Mouse (Mus musculus): ENCODE measurements at regions not wholly inside any gene's neighbourhood (a gene's known extent, or its start where the extent isn't known, plus 50 kb on each side); places are given as distances from the start of the nearest gene placed in this dataset.

DNA sequence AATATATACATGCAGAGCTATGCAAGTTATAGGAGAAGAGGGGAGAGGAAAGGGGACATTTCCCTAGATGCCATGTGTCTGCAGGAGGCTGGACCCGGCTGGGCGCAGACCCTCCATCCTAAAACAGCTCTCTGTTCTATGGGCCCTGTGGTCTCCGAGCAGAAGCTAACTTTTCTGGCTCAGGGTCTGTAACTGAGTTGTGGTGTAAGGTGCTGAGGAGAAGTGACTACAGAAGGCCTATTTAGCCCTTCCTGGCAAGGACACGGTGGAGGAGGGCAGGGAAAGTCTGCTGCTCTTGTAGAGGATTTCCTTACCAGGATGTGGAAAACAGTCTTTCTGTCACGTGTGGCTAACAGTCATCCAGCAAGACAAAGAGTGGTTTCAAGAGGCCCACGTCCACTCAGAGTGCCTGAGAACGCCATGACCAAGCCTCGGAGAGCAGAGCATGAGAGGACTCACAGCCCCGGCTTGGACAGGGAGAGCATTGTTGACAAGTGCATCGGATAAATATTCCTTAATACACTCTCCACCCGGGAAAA, 216.2 kb downstream of the Setd4 start:
- no peaks in the 10 kb centered on the region for H3K4me1 ChIP-seq (ENCODE audit: control insufficient read depth, insufficient read depth, low read length)
- H3K4me3 ChIP-seq (ENCODE audit: control insufficient read depth, low read depth, low read length): no peak overlapping the region
- no peaks in the 10 kb centered on the region for H3K27me3 ChIP-seq (ENCODE audit: control insufficient read depth, insufficient read depth, low read length)
- H3K36me3 ChIP-seq (ENCODE audit: control insufficient read depth, insufficient read depth, low read length): no peaks in the 10 kb centered on the region
- H3K27ac ChIP-seq (ENCODE audit: control insufficient read depth, insufficient read depth, low read depth, low read length): no peak overlapping the region
- TF ChIP-seq POLR2A (IDR thresholded peaks at IDR 0.05; ENCODE audit: control insufficient read depth, low read depth, low read length) (no peak), CTCF (IDR thresholded peaks at IDR 0.05; ENCODE audit: control insufficient read depth, insufficient read depth, insufficient replicate concordance, low read depth, low read length) (no peak)

DNA sequence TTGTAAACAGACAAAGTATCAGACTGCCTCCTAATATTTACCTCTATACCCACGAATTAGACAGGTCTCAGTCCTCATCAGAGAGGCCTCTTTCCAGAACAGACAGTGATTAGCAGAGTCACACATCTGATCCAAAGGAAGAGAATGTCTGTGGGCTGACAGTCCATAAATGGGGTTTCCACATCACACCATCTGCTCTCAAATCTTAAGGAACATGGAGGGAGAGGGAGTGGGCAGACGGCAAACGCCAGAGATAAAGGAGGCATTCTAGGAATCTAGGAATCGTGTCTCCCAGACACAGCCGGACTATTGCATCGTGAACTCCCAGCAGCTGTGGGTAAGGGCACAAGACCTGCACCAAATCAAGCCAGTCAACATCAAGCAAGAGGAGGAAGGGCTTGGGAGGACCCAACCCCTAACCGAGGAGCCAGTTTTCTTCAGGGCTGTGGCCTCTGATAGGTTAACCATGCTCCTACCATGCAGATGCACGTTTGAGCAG, 219.8 kb downstream of the Setd4 start:
- no peak overlapping the region for H3K27ac ChIP-seq (ENCODE audit: control insufficient read depth, insufficient read depth, low read depth, low read length)
- no peaks in the 10 kb centered on the region for H3K4me1 ChIP-seq (ENCODE audit: control insufficient read depth, insufficient read depth, low read length)
- TF ChIP-seq CTCF (IDR thresholded peaks at IDR 0.05; ENCODE audit: control insufficient read depth, insufficient read depth, insufficient replicate concordance, low read depth, low read length) (no peak), POLR2A (IDR thresholded peaks at IDR 0.05; ENCODE audit: control insufficient read depth, low read depth, low read length) (no peak)
- H3K36me3 ChIP-seq (ENCODE audit: control insufficient read depth, insufficient read depth, low read length): no peaks in the 10 kb centered on the region
- no peaks in the 10 kb centered on the region for H3K27me3 ChIP-seq (ENCODE audit: control insufficient read depth, insufficient read depth, low read length)
- H3K4me3 ChIP-seq (ENCODE audit: control insufficient read depth, low read depth, low read length): no peak overlapping the region

- Histone ChIP-seq H3K27me3 (ENCODE audit: control insufficient read depth, insufficient read depth, low read length) (no peaks in the 10 kb centered on the region), H3K4me1 (ENCODE audit: control insufficient read depth, insufficient read depth, low read length) (no peaks in the 10 kb centered on the region), H3K36me3 (ENCODE audit: control insufficient read depth, insufficient read depth, low read length) (no peaks in the 10 kb centered on the region), H3K4me3 (ENCODE audit: control insufficient read depth, low read depth, low read length) (no peak overlapping the region), H3K27ac (ENCODE audit: control insufficient read depth, insufficient read depth, low read depth, low read length) (no peak overlapping the region)
- TF ChIP-seq CTCF (IDR thresholded peaks at IDR 0.05; ENCODE audit: control insufficient read depth, insufficient read depth, insufficient replicate concordance, low read depth, low read length): no peak
- TF ChIP-seq POLR2A (IDR thresholded peaks at IDR 0.05; ENCODE audit: control insufficient read depth, low read depth, low read length): no peak
These were observed 220.9 kb downstream of the Setd4 start for GRCm38 (mm10) chr16:93382945-93383344.

DNA sequence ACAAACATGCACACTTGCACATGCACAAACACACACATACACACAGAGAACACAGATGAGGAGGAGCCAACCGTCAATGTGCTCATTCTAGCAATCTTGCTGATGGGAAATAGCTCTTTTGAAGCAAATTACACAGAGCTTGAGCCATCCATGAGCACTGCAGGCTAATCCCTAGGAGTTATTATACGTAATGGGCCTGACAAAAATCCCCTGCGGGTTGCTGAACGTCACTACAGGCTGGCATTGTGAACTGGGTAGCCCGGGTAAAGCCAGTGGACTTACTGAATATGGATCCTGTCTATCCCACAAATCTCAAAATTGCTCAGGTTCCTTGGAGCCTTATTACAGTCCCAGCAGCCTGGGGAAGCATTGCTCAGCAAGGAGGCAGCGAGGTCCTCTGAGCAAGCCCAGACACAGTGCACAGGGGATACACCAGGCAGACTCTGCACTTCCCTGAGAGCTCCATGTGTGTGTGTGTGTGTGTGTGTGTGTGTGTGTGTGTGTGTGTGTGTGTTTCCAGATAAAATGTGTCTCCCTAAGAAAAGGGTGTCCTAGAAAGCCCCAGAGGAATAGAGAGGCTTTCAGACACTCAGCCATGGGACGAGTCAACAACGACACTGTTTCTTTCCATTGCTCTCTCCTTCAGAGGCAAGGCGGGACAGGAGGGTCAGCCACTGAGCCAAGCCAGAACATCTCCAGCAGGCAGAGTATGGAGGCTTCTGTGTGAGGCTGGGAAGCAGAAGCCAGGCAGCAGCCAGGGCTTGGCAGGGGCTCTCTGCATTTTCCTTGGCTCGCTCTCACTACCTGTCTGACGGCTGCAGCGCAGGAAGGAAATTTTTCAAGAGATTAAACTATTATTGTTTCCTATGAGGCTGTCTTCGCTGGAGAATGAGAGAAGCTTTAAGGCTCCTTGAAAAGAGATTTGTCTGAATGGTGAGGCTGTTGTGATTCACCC, 222.9 kb downstream of the Setd4 start:
- Histone ChIP-seq H3K4me1 (ENCODE audit: control insufficient read depth, insufficient read depth, low read length) (no peaks in the 10 kb centered on the region), H3K27ac (ENCODE audit: control insufficient read depth, insufficient read depth, low read depth, low read length) (no peak overlapping the region)
- no peak for TF ChIP-seq POLR2A (IDR thresholded peaks at IDR 0.05; ENCODE audit: control insufficient read depth, low read depth, low read length)

DNA sequence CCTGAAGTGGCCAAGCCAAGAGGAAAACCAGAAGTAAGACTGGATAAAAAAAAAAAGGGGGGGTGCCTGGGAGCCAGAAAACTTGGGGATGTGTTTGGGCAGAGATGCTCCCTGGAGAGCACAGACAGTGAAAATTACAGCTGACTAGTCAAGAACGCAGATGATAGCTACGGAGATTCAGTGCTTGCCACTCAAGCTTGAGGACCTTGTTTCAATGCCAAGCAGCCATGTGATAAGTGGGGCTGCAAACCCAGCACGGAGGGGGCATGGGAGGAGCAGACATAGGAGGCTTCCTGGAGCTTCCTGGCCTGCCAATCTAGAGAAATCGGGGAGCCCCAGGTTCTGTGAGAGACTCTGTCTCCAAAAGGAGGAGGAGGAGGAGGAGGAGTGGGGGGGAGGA, 223.7 kb downstream of the Setd4 start:
- Histone ChIP-seq H3K4me1 (ENCODE audit: control insufficient read depth, insufficient read depth, low read length) (no peaks in the 10 kb centered on the region), H3K27me3 (ENCODE audit: control insufficient read depth, insufficient read depth, low read length) (no peaks in the 10 kb centered on the region), H3K36me3 (ENCODE audit: control insufficient read depth, insufficient read depth, low read length) (no peaks in the 10 kb centered on the region), H3K4me3 (ENCODE audit: control insufficient read depth, low read depth, low read length) (no peak overlapping the region), H3K27ac (ENCODE audit: control insufficient read depth, insufficient read depth, low read depth, low read length) (no peak overlapping the region)
- TF ChIP-seq CTCF (IDR thresholded peaks at IDR 0.05; ENCODE audit: control insufficient read depth, insufficient read depth, insufficient replicate concordance, low read depth, low read length) (no peak), POLR2A (IDR thresholded peaks at IDR 0.05; ENCODE audit: control insufficient read depth, low read depth, low read length) (no peak)

More for the DNA sequence above, 222.9 kb downstream of the Setd4 start:
- no peaks in the 10 kb centered on the region for H3K36me3 ChIP-seq (ENCODE audit: control insufficient read depth, insufficient read depth, low read length)
- no peaks in the 10 kb centered on the region for H3K27me3 ChIP-seq (ENCODE audit: control insufficient read depth, insufficient read depth, low read length)
- no peak overlapping the region for H3K4me3 ChIP-seq (ENCODE audit: control insufficient read depth, low read depth, low read length)

- Histone ChIP-seq H3K27me3 (ENCODE audit: control insufficient read depth, insufficient read depth, low read length) (no peaks in the 10 kb centered on the region), H3K4me1 (ENCODE audit: control insufficient read depth, insufficient read depth, low read length) (no peaks in the 10 kb centered on the region), H3K27ac (ENCODE audit: control insufficient read depth, insufficient read depth, low read depth, low read length) (no peak overlapping the region), H3K36me3 (ENCODE audit: control insufficient read depth, insufficient read depth, low read length) (no peaks in the 10 kb centered on the region), H3K4me3 (ENCODE audit: control insufficient read depth, low read depth, low read length) (no peak overlapping the region)
- TF ChIP-seq CTCF (IDR thresholded peaks at IDR 0.05; ENCODE audit: control insufficient read depth, insufficient read depth, insufficient replicate concordance, low read depth, low read length): no peak
- TF ChIP-seq POLR2A (IDR thresholded peaks at IDR 0.05; ENCODE audit: control insufficient read depth, low read depth, low read length): no peak
These were observed 224.3 kb downstream of the Setd4 start for GRCm38 (mm10) chr16:93379611-93380010.

DNA sequence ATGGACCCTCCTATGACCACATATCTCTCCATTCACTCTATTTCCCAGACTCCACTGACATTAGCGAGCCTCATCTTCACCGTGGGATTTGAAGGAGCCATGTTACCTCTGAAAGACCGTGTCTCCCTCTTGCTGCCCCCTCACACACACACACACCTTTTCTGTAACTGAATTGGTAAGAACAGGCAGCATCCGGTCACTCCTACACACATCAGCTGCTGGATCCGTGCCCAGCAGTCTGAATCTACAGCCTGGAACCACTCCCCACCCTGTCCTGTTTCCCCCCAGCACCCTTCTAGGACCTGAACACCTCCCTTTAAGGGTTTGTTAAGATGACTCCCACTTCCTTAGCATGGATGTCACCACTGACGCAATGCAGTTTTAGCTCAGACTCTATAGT, 229.2 kb downstream of the Setd4 start:
- TF ChIP-seq POLR2A (IDR thresholded peaks at IDR 0.05; ENCODE audit: control insufficient read depth, low read depth, low read length) (no peak), CTCF (IDR thresholded peaks at IDR 0.05; ENCODE audit: control insufficient read depth, insufficient read depth, insufficient replicate concordance, low read depth, low read length) (no peak)
- H3K4me1 ChIP-seq (ENCODE audit: control insufficient read depth, insufficient read depth, low read length): no peaks in the 10 kb centered on the region
- no peaks in the 10 kb centered on the region for H3K27me3 ChIP-seq (ENCODE audit: control insufficient read depth, insufficient read depth, low read length)
- no peak overlapping the region for H3K4me3 ChIP-seq (ENCODE audit: control insufficient read depth, low read depth, low read length)
- no peaks in the 10 kb centered on the region for H3K36me3 ChIP-seq (ENCODE audit: control insufficient read depth, insufficient read depth, low read length)
- H3K27ac ChIP-seq (ENCODE audit: control insufficient read depth, insufficient read depth, low read depth, low read length): no peak overlapping the region
